Mouse (Mus musculus) hindbrain, embryonic 11.5 days (tissue): ENCODE data around the gene A930004D18Rik. TPM values are rescaled to one million over a fixed set of nuclear protein-coding genes. Genes with fewer than 3 reads are reported as not detected.
A peak's percentile ranks its signal among the peaks of the same experiment; 100 is the strongest.

Experiments used
- ATAC-seq: fragments of 200-750 bp; cut with Nextera tagmentation; 2 replicates; pipeline ENCODE4 v1.8.0; 2017; ENCODE audit warnings: mild to moderate bottlenecking, moderate TSS enrichment, moderate library complexity; ENCODE audit not compliant: low FRiP score
- DNase-seq: peaks from one replicate; pipeline ENCODE4 v3.0.0-alpha.2; 2015; ENCODE audit warnings: low spot score
- H3K27ac ChIP-seq: fragments of 300-500 bp; sonication (generic); 2 replicates; pipeline ENCODE4 v1.5.1; 2014; ENCODE audit warnings: mild to moderate bottlenecking, low read depth, low read length
- H3K27me3 ChIP-seq: fragments of 300-500 bp; sonication (generic); 2 replicates; pipeline ENCODE4 v1.6.1; 2014; ENCODE audit warnings: mild to moderate bottlenecking, low read length, moderate library complexity, mixed read lengths; ENCODE audit not compliant: control insufficient read depth, insufficient read depth
- H3K36me3 ChIP-seq: fragments of 300-500 bp; sonication (generic); 2 replicates; pipeline ENCODE4 v1.6.1; 2014; ENCODE audit warnings: mild to moderate bottlenecking, low read length, moderate library complexity, mixed read lengths; ENCODE audit not compliant: control insufficient read depth, insufficient read depth
- H3K4me1 ChIP-seq: fragments of 300-500 bp; sonication (generic); replicated peaks from 2 replicates; pipeline ENCODE4 v1.6.1; 2014; ENCODE audit warnings: low read length, mixed read lengths; ENCODE audit not compliant: control insufficient read depth, insufficient read depth
- H3K4me2 ChIP-seq: fragments of 300-500 bp; sonication (generic); replicated peaks from 2 replicates; pipeline ENCODE4 v1.6.1; 2014; ENCODE audit warnings: mild to moderate bottlenecking, low read depth, low read length
- H3K4me3 ChIP-seq: fragments of 300-500 bp; sonication (generic); 2 replicates; pipeline ENCODE4 v1.5.1; 2014; ENCODE audit warnings: low read depth, low read length
- H3K9ac ChIP-seq: fragments of 300-500 bp; sonication (generic); 2 replicates; pipeline ENCODE4 v1.6.1; 2014; ENCODE audit warnings: low read depth, low read length
- H3K9me3 ChIP-seq: fragments of 300-500 bp; sonication (generic); 2 replicates; pipeline ENCODE4 v1.6.1; 2016; ENCODE audit warnings: low read length; ENCODE audit not compliant: control insufficient read depth
- WGBS: fragments of 180-500 bp; shearing (Covaris S2); extraction: QIAGEN DNeasy Blood & Tissue Kit; methylation state at CpG from one replicate; pipeline ENCODE4 v1.1.7; 2014; 5-methylcytosine and 5-hydroxymethylcytosine counted together
- polyA plus RNA-seq: library from polyadenylated mRNA; unstranded; fragments of >200 nt; fragmentation: Nextera tagmentation; extraction: Ambion mirVana; gene quantifications from 2 replicates; pipeline ENCODE4 v1.2.1, GENCODE M21; 2014

Gene A930004D18Rik
- polyA plus RNA-seq, 1 experiment from 2014 or later = 8.5 TPM

DNA sequence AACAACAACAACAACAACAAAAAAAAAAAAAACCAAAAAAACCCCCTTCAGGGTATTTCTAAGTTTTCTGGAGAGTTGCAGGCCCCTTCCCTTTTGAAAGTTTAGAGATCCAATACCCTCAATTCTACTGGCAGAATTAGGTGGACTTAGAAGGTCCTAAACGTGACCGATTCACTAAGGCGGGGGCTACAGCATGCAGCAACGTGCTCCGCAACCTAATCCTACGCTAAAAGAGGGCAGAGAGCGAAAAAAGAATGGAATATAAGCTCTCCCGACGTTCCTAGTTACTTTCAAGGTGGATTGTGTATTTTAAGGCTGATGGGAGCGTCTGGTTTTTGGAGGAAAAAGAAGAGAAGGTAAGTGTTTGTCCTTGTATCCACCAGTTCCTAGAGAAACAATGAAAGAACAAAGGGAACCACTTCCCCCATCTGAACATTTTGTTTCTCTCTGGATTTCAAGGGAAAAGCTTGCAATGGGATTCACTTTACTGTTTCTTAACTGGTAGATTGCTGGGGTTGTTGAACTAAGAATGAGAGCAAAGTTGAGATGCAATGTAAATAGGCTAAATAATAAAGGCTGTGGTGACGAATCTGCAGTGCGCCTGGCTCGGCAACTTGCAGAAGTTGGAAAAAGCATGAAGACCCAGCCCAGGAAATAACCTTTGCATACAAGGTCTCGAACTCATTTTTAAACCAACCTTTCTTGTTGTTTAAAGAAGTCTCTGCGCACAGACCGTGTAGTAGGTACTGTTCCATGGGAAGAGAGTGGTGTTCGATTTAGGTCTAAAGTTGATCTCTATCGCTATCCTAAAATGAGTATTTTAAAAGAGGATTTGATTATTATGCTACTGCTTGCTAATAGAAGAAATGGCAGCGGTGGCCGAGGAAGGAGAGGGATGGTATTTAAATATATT lies 17.7 kb upstream of the A930004D18Rik start, which contains the start of gene Mllt10:
Gene Mllt10, plus strand, starts transcription at position 222 of the 913 bp plus-strand sequence.
- DNase-seq (peak; percentile 61), ATAC-seq (no peak)
- under 1% methylated on average over 20 of the region's 20 CpGs for WGBS
- peak within 1 kb of the TSS; percentile 67 for H3K4me3 ChIP-seq
- peak within 1 kb of the TSS; percentile 100 for H3K27ac ChIP-seq
- H3K4me1 ChIP-seq = peaks cover 4% of the 10 kb centered on the region
- no peaks in the 10 kb centered on the region for H3K36me3 ChIP-seq
- peak within 1 kb of the TSS; percentile 100 for H3K9ac ChIP-seq
- no peaks in the 10 kb centered on the region for H3K27me3 ChIP-seq
- no peaks in the 10 kb centered on the region for H3K9me3 ChIP-seq
- H3K4me2 ChIP-seq = peak within 1 kb of the TSS; percentile 96

- Histone ChIP-seq H3K27ac (peak overlapping the region; percentile 100), H3K4me3 (peak overlapping the region; percentile 8; the same call in 1 of the 2 replicates), H3K9me3 (no peaks in the 10 kb centered on the region), H3K36me3 (no peaks in the 10 kb centered on the region), H3K4me2 (peak overlapping the region; percentile 96), H3K27me3 (no peaks in the 10 kb centered on the region), H3K4me1 (peaks cover 7% of the 10 kb centered on the region), H3K9ac (peak overlapping the region; percentile 50)
- no peak for ATAC-seq
- WGBS = 10% methylated on average over 2 of the region's 2 CpGs
- DNase-seq = peak; percentile 52
These were observed 16.5 kb upstream of the A930004D18Rik start for GRCm38 (mm10) chr2:18053951-18054530.

DNA sequence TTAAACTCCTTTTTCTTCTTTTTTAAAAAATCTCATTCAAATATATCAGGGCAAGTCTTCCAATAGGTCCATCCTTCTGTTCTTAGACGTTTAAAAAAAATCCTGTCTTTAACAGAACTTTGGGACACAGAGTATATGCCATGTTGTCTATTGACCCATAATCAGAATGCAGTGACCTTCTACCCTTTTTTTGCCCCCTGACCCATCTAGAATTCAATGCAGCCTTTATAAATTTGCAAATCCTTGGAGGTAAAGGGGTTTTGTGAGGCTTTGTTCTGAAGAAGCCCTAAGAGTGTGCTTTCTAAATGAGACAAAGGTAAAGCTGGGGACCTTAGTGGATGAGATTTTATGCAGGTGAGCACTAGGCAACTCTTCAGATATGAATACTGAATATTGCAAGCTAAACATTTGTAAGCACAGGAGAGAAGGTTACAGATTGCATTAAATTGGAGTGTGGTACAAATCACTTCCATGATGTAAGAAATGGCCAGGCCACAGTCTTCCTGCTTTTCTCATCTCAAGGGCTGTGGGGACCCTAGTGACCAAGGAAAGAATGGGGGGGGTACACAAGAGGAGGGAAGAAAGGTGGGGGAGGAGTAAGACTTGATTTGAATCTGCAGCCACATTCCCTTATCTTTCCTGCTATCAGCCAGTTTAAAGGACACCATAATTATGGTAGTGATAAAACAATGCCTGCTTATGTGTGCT lies 15.9 kb upstream of the A930004D18Rik start:
- H3K9ac ChIP-seq = peak overlapping the region; percentile 45; the same call in 1 of the 2 replicates
- H3K27me3 ChIP-seq = no peaks in the 10 kb centered on the region
- H3K4me1 ChIP-seq = peaks cover 7% of the 10 kb centered on the region
- 0 out of 2 replicates have a peak overlapping the region, but pooled peaks have one; percentile 0 for H3K4me2 ChIP-seq
- H3K27ac ChIP-seq = peak overlapping the region; percentile 100
- no peaks in the 10 kb centered on the region for H3K36me3 ChIP-seq
- ATAC-seq (no peak), DNase-seq (peak; percentile 31)
- WGBS = 6% methylated on average over 1 of the region's 1 CpGs
- H3K9me3 ChIP-seq = no peaks in the 10 kb centered on the region
- no peak overlapping the region for H3K4me3 ChIP-seq

DNA sequence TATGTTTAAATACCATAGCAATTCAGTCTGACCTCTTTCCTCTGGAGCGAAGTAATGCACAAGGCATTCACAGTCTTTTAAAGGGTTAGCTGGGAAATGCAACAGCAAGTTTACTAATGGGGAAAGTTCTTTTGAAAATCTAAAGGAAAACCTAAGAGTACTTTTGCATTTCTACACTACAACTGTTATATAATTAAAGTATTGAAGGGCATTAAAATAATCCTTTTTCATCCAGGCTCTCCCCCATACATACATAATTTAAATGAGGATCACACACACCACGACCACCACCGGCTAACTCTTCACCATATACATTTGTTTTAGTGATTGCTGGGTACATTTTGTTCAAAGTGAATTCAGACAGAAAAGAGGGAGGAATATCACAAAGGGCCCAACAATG lies 15.0 kb upstream of the A930004D18Rik start:
- Histone ChIP-seq H3K36me3 (no peaks in the 10 kb centered on the region), H3K27me3 (no peaks in the 10 kb centered on the region), H3K4me2 (peak overlapping the region; percentile 8; the same call in 1 of the 2 replicates), H3K4me1 (peaks cover 7% of the 10 kb centered on the region), H3K9ac (peak overlapping the region; percentile 16; the same call in 1 of the 2 replicates), H3K27ac (peak overlapping the region; percentile 99; the same call in 1 of the 2 replicates), H3K4me3 (no peak overlapping the region), H3K9me3 (no peaks in the 10 kb centered on the region)
- no peak for DNase-seq
- WGBS = 33% methylated on average over 3 of the region's 3 CpGs
- ATAC-seq = no peak

DNA sequence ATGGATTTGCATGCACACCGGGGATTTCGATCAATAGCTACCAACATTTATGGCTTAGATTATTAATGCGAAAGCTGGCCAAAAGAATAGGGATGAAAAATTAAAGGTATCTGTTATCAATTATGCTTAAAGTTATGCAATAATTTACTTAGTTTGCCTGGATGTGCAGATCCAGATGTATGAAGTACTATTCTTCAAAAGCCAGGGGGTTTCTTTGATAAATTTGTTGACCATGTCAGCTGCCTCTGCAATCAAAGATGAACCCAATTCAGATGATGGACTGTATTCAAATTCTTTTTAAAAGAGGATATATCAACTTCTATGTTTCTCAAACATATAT lies 14.3 kb upstream of the A930004D18Rik start:
- Histone ChIP-seq H3K4me3 (peak overlapping the region; percentile 29), H3K27ac (peak overlapping the region; percentile 99), H3K4me2 (peak overlapping the region; percentile 82), H3K36me3 (no peaks in the 10 kb centered on the region), H3K9me3 (no peaks in the 10 kb centered on the region), H3K9ac (peak overlapping the region; percentile 53), H3K27me3 (no peaks in the 10 kb centered on the region), H3K4me1 (peaks cover 7% of the 10 kb centered on the region)
- no peak for ATAC-seq
- no peak for DNase-seq
- 28% methylated on average over 3 of the region's 3 CpGs for WGBS

DNA sequence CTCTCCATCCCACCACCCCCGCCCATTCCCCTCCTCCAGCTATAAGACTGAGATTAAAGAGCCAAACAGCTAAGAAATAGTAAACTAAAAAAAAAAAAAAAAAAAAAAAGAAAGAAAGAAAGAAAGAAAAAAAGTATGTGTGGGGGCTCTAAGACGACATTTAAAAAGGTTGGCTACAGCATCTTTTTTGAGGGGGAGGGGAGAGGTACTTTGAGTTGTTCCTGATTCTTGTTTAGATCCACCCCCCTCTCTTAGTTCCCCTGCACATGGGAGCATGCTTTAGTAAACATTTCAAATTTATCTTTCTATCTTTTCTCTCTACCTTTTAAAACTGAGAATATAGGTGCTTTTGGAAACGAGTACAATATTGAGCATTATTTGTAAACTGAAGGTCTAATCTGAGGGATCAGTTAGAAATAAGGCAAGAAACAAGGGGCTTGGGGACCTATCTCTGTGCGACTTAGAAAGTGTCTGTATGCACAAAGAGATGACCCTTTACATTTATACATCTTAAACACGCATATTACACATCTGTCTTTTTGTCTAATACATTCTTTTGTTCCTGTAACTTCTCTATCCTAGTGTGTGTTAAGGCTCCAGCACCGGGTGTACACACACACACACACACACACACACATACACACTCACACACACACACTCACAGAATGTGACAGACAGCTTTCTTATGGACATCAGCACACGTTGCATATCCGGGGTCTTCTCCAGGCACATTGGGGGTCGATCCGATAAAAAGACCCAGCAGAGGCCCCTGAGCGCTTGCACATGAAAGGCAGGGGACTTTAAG lies 13.7 kb upstream of the A930004D18Rik start:
- Histone ChIP-seq H3K27me3 (no peaks in the 10 kb centered on the region), H3K36me3 (no peaks in the 10 kb centered on the region), H3K4me3 (peak overlapping the region; percentile 29), H3K9ac (peak overlapping the region; percentile 71), H3K4me1 (peaks cover 7% of the 10 kb centered on the region), H3K4me2 (peak overlapping the region; percentile 82), H3K27ac (peak overlapping the region; percentile 99), H3K9me3 (no peaks in the 10 kb centered on the region)
- WGBS = 6% methylated on average over 11 of the region's 11 CpGs
- peak; percentile 74 for DNase-seq
- ATAC-seq = no peak

GRCm38 (mm10) chr2:18050541-18050985 lies 13.0 kb upstream of the A930004D18Rik start:
- no peaks in the 10 kb centered on the region for H3K27me3 ChIP-seq
- no peak for ATAC-seq
- H3K9me3 ChIP-seq = no peaks in the 10 kb centered on the region
- 2% methylated on average over 10 of the region's 10 CpGs for WGBS
- H3K4me1 ChIP-seq = peaks cover 7% of the 10 kb centered on the region
- peak; percentile 73 for DNase-seq
- peak overlapping the region; percentile 29 for H3K4me3 ChIP-seq
- no peaks in the 10 kb centered on the region for H3K36me3 ChIP-seq
- H3K27ac ChIP-seq = peak overlapping the region; percentile 99
- H3K9ac ChIP-seq = peak overlapping the region; percentile 71
- peak overlapping the region; percentile 82 for H3K4me2 ChIP-seq

- no peaks in the 10 kb centered on the region for H3K9me3 ChIP-seq
- H3K9ac ChIP-seq = peak overlapping the region; percentile 100
- ATAC-seq = no peak
- no peaks in the 10 kb centered on the region for H3K36me3 ChIP-seq
- H3K27ac ChIP-seq = peak overlapping the region; percentile 99
- H3K4me1 ChIP-seq = peaks cover 7% of the 10 kb centered on the region
- WGBS = 4% methylated on average over 2 of the region's 2 CpGs
- peak overlapping the region; percentile 82 for H3K4me2 ChIP-seq
- peak overlapping the region; percentile 93 for H3K4me3 ChIP-seq
- no peaks in the 10 kb centered on the region for H3K27me3 ChIP-seq
- no peak for DNase-seq
These were observed 12.5 kb upstream of the A930004D18Rik start for GRCm38 (mm10) chr2:18050018-18050417.
